Mouse (Mus musculus) G1E (cell line): ENCODE measurements around the gene Lipi. TPM values are rescaled to one million over a fixed set of nuclear protein-coding genes. Genes with fewer than 3 reads are reported as not detected.

Source experiments
- ATAC-seq: 2 replicates; pipeline ENCODE4 v1.8.0; 2016; ENCODE audit warnings: mild to moderate bottlenecking; ENCODE audit not compliant: insufficient number of reproducible peaks, poor library complexity, low FRiP score, severe bottlenecking; ENCODE audit errors: extremely low read depth
- DNase-seq: peaks from one replicate; pipeline ENCODE4 v3.0.0; 2012; ENCODE audit warnings: low spot score
- H3K27me3 ChIP-seq: 2 replicates; pipeline ENCODE4 v1.6.1; 2012; ENCODE audit warnings: mild to moderate bottlenecking, low read length, inconsistent platforms; ENCODE audit not compliant: insufficient read depth
- H3K36me3 ChIP-seq: replicated peaks from 2 replicates; pipeline ENCODE3; 2012; ENCODE audit warnings: mild to moderate bottlenecking, inconsistent platforms
- H3K4me1 ChIP-seq: 2 replicates; pipeline ENCODE4 v1.6.1; 2012; ENCODE audit warnings: low read depth, low read length, inconsistent platforms, mixed read lengths; ENCODE audit not compliant: insufficient read depth
- H3K4me3 ChIP-seq: 2 replicates; pipeline ENCODE4 v1.5.1; 2012; ENCODE audit warnings: low read depth, mild to moderate bottlenecking, inconsistent platforms, low read length, moderate library complexity, mixed read lengths
- H3K9me3 ChIP-seq: replicated peaks from 2 replicates; pipeline ENCODE4 v1.6.1; 2012; ENCODE audit warnings: inconsistent platforms
- CTCF ChIP-seq: IDR thresholded peaks from 2 replicates; pipeline ENCODE4 v1.5.1; 2012; ENCODE audit warnings: low read depth, low read length, inconsistent platforms, mixed read lengths
- GATA1 ChIP-seq: IDR thresholded peaks from 2 replicates; pipeline ENCODE4 v1.6.1; 2012; ENCODE audit warnings: borderline replicate concordance, low read length, inconsistent platforms, mixed read lengths
- GATA2 ChIP-seq: IDR thresholded peaks from 2 replicates; pipeline ENCODE4 v1.6.1; 2012; ENCODE audit warnings: low read depth, low read length, inconsistent platforms, borderline replicate concordance
- POLR2AphosphoS5 ChIP-seq: IDR thresholded peaks from 2 replicates; pipeline ENCODE4 v1.6.1; 2012; ENCODE audit warnings: low read depth, low read length, inconsistent platforms; ENCODE audit not compliant: insufficient replicate concordance
- TAL1 ChIP-seq: conservative IDR thresholded peaks from 2 replicates; pipeline ENCODE4 v1.6.1; 2012; ENCODE audit warnings: low read depth, low read length, inconsistent platforms, mixed read lengths
- polyA plus RNA-seq: library from polyadenylated mRNA; stranded (reverse); fragments of >175 nt; gene quantifications from 2 replicates; pipeline ENCODE4 v1.2.3, GENCODE M21; 2012
- total RNA-seq, 2 experiments: library from RNA; stranded (forward) in 1 of 2; stranded (reverse) in 1 of 2; fragments of 200-1000 nt in 1 of 2; fragments of >200 nt in 1 of 2; fragmentation: Nextera tagmentation in 1 of 2; gene quantifications; 2 replicates each; pipeline ENCODE4 v1.2.3; 2014 to 2017

Gene Lipi
- total and polyA plus RNA-seq, 3 experiments: not detected

- no peaks in the 10 kb centered on the region for H3K36me3 ChIP-seq
- ATAC-seq: no peak
- no peak for DNase-seq
- peaks cover 5% of the 10 kb centered on the region; the same call in 1 of the 2 replicates for H3K27me3 ChIP-seq
- TF ChIP-seq CTCF (no peak), GATA1 (no peak), TAL1 (no peak), POLR2AphosphoS5 (no peak), GATA2 (no peak)
- no peaks in the 10 kb centered on the region for H3K9me3 ChIP-seq
- no peak overlapping the region for H3K4me3 ChIP-seq
- H3K4me1 ChIP-seq: no peaks in the 10 kb centered on the region
These were observed 54.2 kb downstream of the Lipi start for GRCm38 (mm10) chr16:75531705-75532104.

- Histone ChIP-seq H3K27me3 (no peaks in the 10 kb centered on the region), H3K4me3 (no peak overlapping the region), H3K36me3 (no peaks in the 10 kb centered on the region), H3K4me1 (no peaks in the 10 kb centered on the region), H3K9me3 (no peaks in the 10 kb centered on the region)
- ATAC-seq (no peak), DNase-seq (no peak)
- TF ChIP-seq POLR2AphosphoS5 (no peak), GATA1 (no peak), GATA2 (no peak), CTCF (no peak), TAL1 (no peak)
These were observed 89.3 kb downstream of the Lipi start for GRCm38 (mm10) chr16:75496568-75496967.

Other genes with a start within 250 kb of the Lipi start
- not detected in 2 replicates for gene Rbm11, start 6.8 kb upstream of the Lipi start, total RNA-seq (2014; fragmentation: Nextera tagmentation)
- gene Rbm11, start 6.8 kb upstream of the Lipi start, total RNA-seq (2017): 0.16 and 0.17 TPM in 2 replicates
- not detected in 2 replicates for gene Rbm11, start 6.8 kb upstream of the Lipi start, polyA plus RNA-seq
- gene Hspa13, start 181.0 kb upstream of the Lipi start, total RNA-seq (2014; fragmentation: Nextera tagmentation): 29.0 and 32.2 TPM in 2 replicates
- gene Hspa13, start 181.0 kb upstream of the Lipi start, total RNA-seq (2017): 31.7 and 34.6 TPM in 2 replicates
- gene Hspa13, start 181.0 kb upstream of the Lipi start, polyA plus RNA-seq: 0.22 and 0.52 TPM in 2 replicates